Mouse (Mus musculus) kidney, adult 2 months (tissue): ENCODE measurements around the gene Fbxo39. TPM values are rescaled to one million over a fixed set of nuclear protein-coding genes. Genes with fewer than 3 reads are reported as not detected.
A peak's percentile ranks its signal among the peaks of the same experiment; 100 is the strongest.
"Not testable (repeated sequence)": the region's sequence is repeated elsewhere in the genome, so short reads cannot be mapped to it uniquely, and the experiment has no call there.

Source experiments
- DNase-seq: peaks from one replicate; pipeline ENCODE4 v3.0.0; 2021
- H3K27ac ChIP-seq: fragments of 200-500 bp; 2 replicates; pipeline ENCODE4 v1.5.1; 2012; ENCODE audit warnings: low read depth, low read length, control low read depth, inconsistent platforms; ENCODE audit not compliant: insufficient read depth
- H3K27me3 ChIP-seq: fragments of 200-500 bp; replicated peaks from 2 replicates; pipeline ENCODE4 v1.6.1; 2012; ENCODE audit warnings: mild to moderate bottlenecking, moderate library complexity, low read length, inconsistent platforms; ENCODE audit not compliant: control insufficient read depth, insufficient read depth
- H3K36me3 ChIP-seq: fragments of 200-500 bp; 2 replicates; pipeline ENCODE4 v1.6.1; 2012; ENCODE audit warnings: mild to moderate bottlenecking, moderate library complexity, low read length, inconsistent platforms; ENCODE audit not compliant: control insufficient read depth, insufficient read depth
- H3K4me1 ChIP-seq: fragments of 200-500 bp; 2 replicates; pipeline ENCODE4 v1.6.1; 2011; ENCODE audit warnings: low read length; ENCODE audit not compliant: control insufficient read depth, insufficient read depth
- H3K4me3 ChIP-seq: fragments of 200-500 bp; 2 replicates; pipeline ENCODE4 v1.5.1; 2011; ENCODE audit warnings: mild to moderate bottlenecking, low read depth, low read length, control low read depth; ENCODE audit not compliant: insufficient read depth
- CTCF ChIP-seq: fragments of 200-500 bp; conservative IDR thresholded peaks from 2 replicates; pipeline ENCODE4 v1.5.1; 2011; ENCODE audit warnings: low read depth, mild to moderate bottlenecking, control low read depth, low read length, moderate library complexity, mixed read lengths; ENCODE audit not compliant: insufficient read depth, insufficient read length
- POLR2A ChIP-seq: fragments of 200-500 bp; IDR thresholded peaks from one replicate; pipeline ENCODE4 v1.6.1; 2011; ENCODE audit warnings: low read depth, low read length, control low read depth
- WGBS: fragments of 180-500 bp; shearing (Covaris S2); methylation state at CpG from one replicate; pipeline ENCODE4 v1.1.7; 2018; 5-methylcytosine and 5-hydroxymethylcytosine counted together
- polyA plus RNA-seq: library from polyadenylated mRNA; depleted of rRNA; stranded (reverse); fragments of >200 nt; gene quantifications from 2 replicates; pipeline ENCODE4 v1.2.3, GENCODE M21; 2012

Fbxo39 gene
- polyA plus RNA-seq, 1 experiment: 0.11 TPM

GRCm38 (mm10) chr11:72342549-72343237 is 28.4 kb downstream of the Fbxo39 start:
- WGBS: 10% methylated on average over 7 of the region's 7 CpGs
- Histone ChIP-seq H3K27ac (no peak overlapping the region), H3K4me3 (no peak overlapping the region), H3K4me1 (no peaks in the 10 kb centered on the region; the same call in 1 of the 2 replicates), H3K27me3 (no peaks in the 10 kb centered on the region), H3K36me3 (no peaks in the 10 kb centered on the region)
- TF ChIP-seq POLR2A (no peak), CTCF (peak; percentile 90)
- DNase-seq: peak; percentile 81

- 90% methylated on average over 5 of the region's 5 CpGs for WGBS
- DNase-seq, H3K4me3 ChIP-seq: not testable (repeated sequence)
Measured at GRCm38 (mm10) chr11:72343238-72343625, 29.0 kb downstream of the Fbxo39 start.

DNA sequence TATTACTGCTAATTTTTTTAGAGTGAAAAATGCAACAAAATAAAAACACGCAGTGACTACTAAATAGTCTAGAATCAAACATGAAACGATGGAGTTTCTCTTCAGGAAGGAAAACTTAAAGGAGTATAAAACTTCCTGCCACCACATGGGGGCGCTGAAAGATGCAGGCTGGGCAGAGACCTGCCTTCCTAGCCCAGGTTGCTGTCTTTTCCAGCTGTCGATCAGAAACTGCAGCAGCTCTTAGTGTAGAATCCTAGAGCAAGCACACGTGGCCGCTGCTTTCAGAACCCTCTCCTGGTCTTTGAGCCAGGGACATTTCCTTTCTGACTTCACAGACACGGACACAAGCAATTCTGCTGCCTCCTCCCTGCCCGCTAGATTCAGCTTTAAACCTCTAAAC is 29.7 kb downstream of the Fbxo39 start:
- peak; percentile 69 for DNase-seq
- H3K27me3 ChIP-seq: no peaks in the 10 kb centered on the region
- WGBS: 30% methylated on average over 8 of the region's 8 CpGs
- H3K4me3 ChIP-seq: no peak overlapping the region
- no peak overlapping the region for H3K27ac ChIP-seq
- TF ChIP-seq CTCF: peak; percentile 69
- no peak for TF ChIP-seq POLR2A
- no peaks in the 10 kb centered on the region for H3K36me3 ChIP-seq
- peaks cover 4% of the 10 kb centered on the region for H3K4me1 ChIP-seq

More at GRCm38 (mm10) chr11:72343238-72343625, 29.0 kb downstream of the Fbxo39 start:
- not testable (repeated sequence) for H3K27ac ChIP-seq, H3K4me1 ChIP-seq, H3K36me3 ChIP-seq, H3K27me3 ChIP-seq

- Histone ChIP-seq H3K4me1 (peaks cover 7% of the 10 kb centered on the region), H3K27me3 (no peaks in the 10 kb centered on the region), H3K4me3 (no peak overlapping the region), H3K36me3 (no peaks in the 10 kb centered on the region), H3K27ac (no peak overlapping the region)
- TF ChIP-seq POLR2A (no peak), CTCF (no peak)
- WGBS: 82% methylated on average over 11 of the region's 11 CpGs
- DNase-seq: peak; percentile 77
Measured at GRCm38 (mm10) chr11:72344486-72344885, 30.2 kb downstream of the Fbxo39 start.

- peak; percentile 72 for DNase-seq
- H3K4me3 ChIP-seq: no peak overlapping the region
- peak overlapping the region; percentile 8; the same call in 1 of the 2 replicates for H3K27ac ChIP-seq
- TF ChIP-seq POLR2A: no peak
- no peak for TF ChIP-seq CTCF
- 21% methylated on average over 10 of the region's 10 CpGs for WGBS
- no peaks in the 10 kb centered on the region for H3K36me3 ChIP-seq
- H3K27me3 ChIP-seq: no peaks in the 10 kb centered on the region
- H3K4me1 ChIP-seq: peaks cover 7% of the 10 kb centered on the region
Measured at GRCm38 (mm10) chr11:72348563-72348962, 34.3 kb downstream of the Fbxo39 start.

- no peak for TF ChIP-seq CTCF
- no peak for TF ChIP-seq POLR2A
- Histone ChIP-seq H3K4me3 (no peak overlapping the region), H3K27me3 (no peaks in the 10 kb centered on the region), H3K36me3 (no peaks in the 10 kb centered on the region), H3K4me1 (peaks cover 7% of the 10 kb centered on the region), H3K27ac (peak overlapping the region; percentile 8; the same call in 1 of the 2 replicates)
- peak; percentile 74 for DNase-seq
- WGBS: 17% methylated on average over 8 of the region's 8 CpGs
Measured at GRCm38 (mm10) chr11:72349016-72349415, 34.8 kb downstream of the Fbxo39 start.

DNA sequence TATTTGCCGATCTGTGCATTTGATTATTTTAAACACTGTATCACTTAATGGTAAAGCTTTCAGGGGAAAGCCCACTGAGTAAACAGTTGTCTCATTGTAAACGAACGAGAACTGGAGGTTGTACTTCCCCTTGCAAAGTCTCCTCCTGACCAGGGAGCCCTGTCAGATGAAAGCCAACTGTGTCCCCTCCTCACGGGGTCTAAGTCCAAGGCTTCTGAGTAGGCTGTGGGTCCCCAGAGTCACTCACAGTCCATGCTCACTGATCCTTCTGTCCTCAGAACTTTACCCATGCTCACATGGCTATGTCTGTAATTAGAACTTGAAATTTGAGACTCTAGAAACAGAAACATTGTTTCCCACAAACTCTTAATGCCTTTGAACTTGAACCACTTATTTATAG is 35.4 kb downstream of the Fbxo39 start:
- H3K36me3 ChIP-seq: no peaks in the 10 kb centered on the region
- 57% methylated on average over 4 of the region's 4 CpGs for WGBS
- H3K4me3 ChIP-seq: no peak overlapping the region
- peak; percentile 50 for DNase-seq
- no peak for TF ChIP-seq CTCF
- no peak for TF ChIP-seq POLR2A
- H3K27me3 ChIP-seq: no peaks in the 10 kb centered on the region
- H3K4me1 ChIP-seq: peaks cover 7% of the 10 kb centered on the region
- no peak overlapping the region for H3K27ac ChIP-seq

GRCm38 (mm10) chr11:72352272-72352671 is 38.0 kb downstream of the Fbxo39 start:
- WGBS: 59% methylated on average over 1 of the region's 1 CpGs
- H3K4me3 ChIP-seq: no peak overlapping the region
- H3K27ac ChIP-seq: no peak overlapping the region
- H3K27me3 ChIP-seq: no peaks in the 10 kb centered on the region
- TF ChIP-seq CTCF (no peak), POLR2A (no peak)
- peaks cover 7% of the 10 kb centered on the region for H3K4me1 ChIP-seq
- DNase-seq: no peak
- H3K36me3 ChIP-seq: no peaks in the 10 kb centered on the region
